Mouse (Mus musculus) brain, embryonic 14.5 days (tissue): ENCODE measurements around the gene Dgkh.

Experiments
- CTCF ChIP-seq: fragments of 200-500 bp; IDR thresholded peaks from 2 replicates; pipeline ENCODE4 v1.5.1; 2012; ENCODE audit warnings: inconsistent platforms, mild to moderate bottlenecking, moderate library complexity, borderline replicate concordance; ENCODE audit not compliant: insufficient read depth, insufficient read length; ENCODE audit errors: extremely low read depth
- POLR2A ChIP-seq: fragments of 200-500 bp; IDR thresholded peaks from 2 replicates; pipeline ENCODE4 v1.6.1; 2012; ENCODE audit warnings: mild to moderate bottlenecking, inconsistent platforms, borderline replicate concordance; ENCODE audit not compliant: poor library complexity, insufficient read depth, insufficient read length, severe bottlenecking; ENCODE audit errors: extremely low read depth

DNA sequence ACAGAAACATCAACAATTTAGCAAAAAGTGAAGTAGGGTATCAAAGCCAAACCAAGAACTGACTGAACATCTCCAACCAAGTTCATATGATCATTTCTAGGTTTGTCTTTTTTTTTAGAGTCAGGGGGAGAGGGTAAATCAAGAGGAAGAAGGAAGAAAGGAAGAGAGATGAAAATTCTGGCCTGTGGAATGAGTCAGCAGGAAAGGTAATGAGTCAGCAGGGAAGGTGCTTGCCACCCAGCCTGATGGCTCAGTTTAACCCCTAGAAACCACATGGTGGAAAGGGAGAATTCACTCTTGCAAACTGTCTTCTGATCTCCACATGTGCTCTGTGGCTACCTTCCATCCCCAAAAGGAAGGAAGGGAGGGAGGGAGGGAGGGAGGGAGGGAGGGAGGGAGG lies 149.4 kb downstream of the Dgkh start:
- TF ChIP-seq CTCF (no peak), POLR2A (no peak)
